Mouse (Mus musculus) liver, adult 2 months (tissue): ENCODE data around the gene Ipo13.

ENCODE experiments used
- CTCF ChIP-seq: fragments of 200-500 bp; IDR thresholded peaks from 2 replicates; pipeline ENCODE4 v1.5.1; 2011; ENCODE audit warnings: low read depth, low read length, control low read depth
- POLR2A ChIP-seq: fragments of 200-500 bp; IDR thresholded peaks from 2 replicates; pipeline ENCODE4 v1.6.1; 2011; ENCODE audit warnings: low read length, control low read depth; ENCODE audit not compliant: insufficient read depth; ENCODE audit errors: extremely low read depth

DNA sequence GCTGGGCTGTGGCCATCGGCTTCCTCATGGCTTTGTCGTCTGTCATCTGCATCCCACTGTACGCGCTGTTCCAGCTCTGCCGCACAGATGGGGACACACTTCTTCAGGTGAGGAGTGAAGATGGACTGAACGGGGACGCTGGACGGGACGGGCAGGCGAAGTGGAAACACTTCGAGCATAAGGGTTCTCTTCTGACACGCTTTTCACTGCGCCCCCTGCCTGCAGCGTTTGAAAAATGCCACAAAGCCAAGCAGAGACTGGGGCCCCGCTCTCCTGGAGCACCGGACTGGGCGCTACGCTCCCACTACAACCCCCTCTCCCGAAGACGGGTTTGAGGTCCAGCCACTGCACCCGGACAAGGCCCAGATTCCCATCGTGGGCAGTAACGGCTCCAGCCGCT, 47.0 kb downstream of the Ipo13 start:
- TF ChIP-seq CTCF = peak; percentile 68
- TF ChIP-seq POLR2A = no peak
